ENCODE assay signal across 16 mouse cellular contexts in genomic region chr9:78013813-78014212, GRCm38 (mm10). TPM values are rescaled to one million over a fixed set of nuclear protein-coding genes. Genes with fewer than 3 reads are reported as not detected.
DNase-seq lines count a peak whose midpoint lies in the region; ATAC-seq and TF ChIP-seq lines count a peak whose summit lies in the region.
"Had no signal": no experiment of that assay in that cellular context is flagged by ENCODE, and none has a peak within 500 bp of the region (broad histone marks: within the 10 kb centered on the region; RNA-seq: fewer than 3 reads in every experiment).

No protein-coding gene starts in this region.

- POLR2A ChIA-PET in Patski (lab: Charles Lee) = no interaction called here

- no peaks in the 10 kb centered on the region; the same call in 1 of the 2 replicates for H3K4me1 ChIP-seq in kidney, adult 2 months (ENCODE audit: control insufficient read depth, insufficient read depth, low read length)
- peaks cover 13% of the 10 kb centered on the region for H3K4me1 ChIP-seq in kidney, embryonic 15.5 days
- 0 out of 2 replicates have a peak, but pooled peaks cover 2% of the 10 kb centered on the region for H3K4me1 ChIP-seq in midbrain, embryonic 11.5 days (ENCODE audit: control insufficient read depth, insufficient read depth, low read length)
- no peaks in the 10 kb centered on the region for H3K4me1 ChIP-seq in midbrain, embryonic 16.5 days (ENCODE audit: control insufficient read depth, insufficient read depth, low read length)
- no peaks in the 10 kb centered on the region for H3K4me1 ChIP-seq in stomach, postnatal 0 days (replicated peaks; ENCODE audit: control insufficient read depth, insufficient read depth)
- H3K4me1 ChIP-seq: forebrain, embryonic 13.5 days; limb, embryonic 15.5 days had no signal

- CTCF ChIA-PET in Patski (lab: Charles Lee) = interaction anchor here (1.9 to 4.8 kb wide), 2 partner anchors 8 to 232 kb away, joined by 5 to 17 read pairs; no protein-coding TSS in a partner anchor

- in situ Hi-C loops in Patski (cut with MboI; ENCODE audit: low pct_unique_long_range_greater_than_20kb) = loop anchor here (5.0 kb wide), 1 partner anchor 202 kb away; no protein-coding TSS in a partner anchor

- no peaks in the 10 kb centered on the region for H3K27me3 ChIP-seq in kidney, adult 2 months (replicated peaks; ENCODE audit: control insufficient read depth, insufficient read depth, low read length)
- peaks cover 3% of the 10 kb centered on the region; the same call in 1 of the 2 replicates for H3K27me3 ChIP-seq in kidney, embryonic 15.5 days
- H3K27me3 ChIP-seq in midbrain, embryonic 11.5 days (ENCODE audit: control insufficient read depth, insufficient read depth, low read length) = no peaks in the 10 kb centered on the region
- no peaks in the 10 kb centered on the region for H3K27me3 ChIP-seq in midbrain, embryonic 16.5 days (ENCODE audit: control insufficient read depth, insufficient read depth, low read depth, low read length)
- no peaks in the 10 kb centered on the region for H3K27me3 ChIP-seq in Patski
- H3K27me3 ChIP-seq in stomach, postnatal 0 days (ENCODE audit: control insufficient read depth, insufficient read depth, low read length) = no peaks in the 10 kb centered on the region
- H3K27me3 ChIP-seq: forebrain, embryonic 13.5 days; heart, embryonic 12.5 days; limb, embryonic 15.5 days had no signal

- no peak for TF ChIP-seq EP300 in stomach, postnatal 0 days (optimal IDR thresholded peaks at IDR 0.05)

- WGBS in kidney, adult 2 months = 44% methylated on average over 1 of the region's 1 CpGs
- 35% methylated on average over 1 of the region's 1 CpGs for WGBS in kidney, embryonic 15.5 days
- WGBS in midbrain, embryonic 11.5 days = 48% methylated on average over 1 of the region's 1 CpGs
- WGBS in midbrain, embryonic 16.5 days = 40% methylated on average over 1 of the region's 1 CpGs
- 23% methylated on average over 1 of the region's 1 CpGs for WGBS in stomach, postnatal 0 days

- no peak for ATAC-seq in kidney, embryonic 15.5 days (replicated peaks; ENCODE audit: low FRiP score)
- no peak for ATAC-seq in midbrain, embryonic 11.5 days (ENCODE audit: low FRiP score)
- ATAC-seq in midbrain, embryonic 16.5 days = no peak
- no peak for ATAC-seq in Patski
- ATAC-seq in stomach, postnatal 0 days (ENCODE audit: low FRiP score, low TSS enrichment) = no peak
- ATAC-seq: activated CD4-positive, CD25-positive, alpha-beta regulatory T cell, adult 4 months; forebrain, embryonic 13.5 days had no signal

- H3K36me3 ChIP-seq in kidney, adult 2 months (ENCODE audit: control insufficient read depth, insufficient read depth, low read length) = no peaks in the 10 kb centered on the region
- no peaks in the 10 kb centered on the region for H3K36me3 ChIP-seq in kidney, embryonic 15.5 days
- H3K36me3 ChIP-seq in midbrain, embryonic 11.5 days (ENCODE audit: control insufficient read depth, insufficient read depth, low read length) = no peaks in the 10 kb centered on the region
- H3K36me3 ChIP-seq in midbrain, embryonic 16.5 days (ENCODE audit: control insufficient read depth, insufficient read depth, low read length) = no peaks in the 10 kb centered on the region
- no peaks in the 10 kb centered on the region for H3K36me3 ChIP-seq in stomach, postnatal 0 days (ENCODE audit: control insufficient read depth, insufficient read depth, low read length)
- H3K36me3 ChIP-seq: heart, embryonic 12.5 days; hindbrain, embryonic 10.5 days; limb, embryonic 15.5 days had no signal

- H3K4me2 ChIP-seq in kidney, embryonic 15.5 days = no peak overlapping the region
- no peak overlapping the region for H3K4me2 ChIP-seq in midbrain, embryonic 11.5 days
- H3K4me2 ChIP-seq in midbrain, embryonic 16.5 days (ENCODE audit: low read length) = no peak overlapping the region
- no peak overlapping the region for H3K4me2 ChIP-seq in stomach, postnatal 0 days (replicated peaks; ENCODE audit: low read depth)
- H3K4me2 ChIP-seq: forebrain, embryonic 13.5 days; heart, embryonic 12.5 days; limb, embryonic 15.5 days had no signal

- no peak overlapping the region for H3K9ac ChIP-seq in kidney, embryonic 15.5 days
- H3K9ac ChIP-seq in midbrain, embryonic 11.5 days (ENCODE audit: low read length) = no peak overlapping the region
- H3K9ac ChIP-seq in midbrain, embryonic 16.5 days (ENCODE audit: low read depth, low read length) = no peak overlapping the region
- no peak overlapping the region for H3K9ac ChIP-seq in stomach, postnatal 0 days (ENCODE audit: low read length)
- H3K9ac ChIP-seq: forebrain, embryonic 13.5 days; limb, embryonic 15.5 days had no signal

- peak; percentile 24 for DNase-seq in kidney, adult 2 months
- DNase-seq in midbrain, embryonic 11.5 days (ENCODE audit: low spot score, missing footprints) = peak; percentile 26
- no peak for DNase-seq in Patski (ENCODE audit: low read depth, low spot score)
- no peak for DNase-seq in stomach, postnatal 0 days (ENCODE audit: low spot score)
- no peak for DNase-seq in urinary bladder, adult 2 months (ENCODE audit: low spot score)
- DNase-seq: adrenal gland, postnatal 36 days; kidney, adult 18-20 months; right cerebral cortex, postnatal 14 days; thymus, adult 18-20 months had no signal

- no peak overlapping the region for H3K4me3 ChIP-seq in kidney, adult 2 months (ENCODE audit: insufficient read depth, low read depth, low read length)
- no peak overlapping the region for H3K4me3 ChIP-seq in kidney, embryonic 15.5 days (replicated peaks)
- no peak overlapping the region for H3K4me3 ChIP-seq in midbrain, embryonic 11.5 days (ENCODE audit: low read depth, low read length)
- no peak overlapping the region for H3K4me3 ChIP-seq in midbrain, embryonic 16.5 days (ENCODE audit: low read depth, low read length)
- H3K4me3 ChIP-seq in stomach, postnatal 0 days (ENCODE audit: low read depth, low read length) = no peak overlapping the region
- H3K4me3 ChIP-seq: forebrain, embryonic 13.5 days; heart, embryonic 12.5 days; hindbrain, embryonic 10.5 days; limb, embryonic 15.5 days had no signal

- no peaks in the 10 kb centered on the region for H3K9me3 ChIP-seq in kidney, embryonic 15.5 days (replicated peaks)
- H3K9me3 ChIP-seq in midbrain, embryonic 11.5 days (ENCODE audit: control insufficient read depth, low read length) = no peaks in the 10 kb centered on the region
- H3K9me3 ChIP-seq in midbrain, embryonic 16.5 days (replicated peaks; ENCODE audit: control insufficient read depth, low read length, poor library complexity, severe bottlenecking) = no peaks in the 10 kb centered on the region
- no peaks in the 10 kb centered on the region for H3K9me3 ChIP-seq in stomach, postnatal 0 days (ENCODE audit: control insufficient read depth, low read length)
- H3K9me3 ChIP-seq: forebrain, embryonic 13.5 days; heart, embryonic 12.5 days; hindbrain, embryonic 10.5 days; limb, embryonic 15.5 days had no signal

- TF ChIP-seq CTCF in kidney, adult 2 months (conservative IDR thresholded peaks at IDR 0.05; ENCODE audit: insufficient read depth, insufficient read length, low read depth, low read length) = peak; percentile 60
- peak; percentile 52 for TF ChIP-seq CTCF in Patski (IDR thresholded peaks at IDR 0.05)
- TF ChIP-seq CTCF in stomach, postnatal 0 days (IDR thresholded peaks at IDR 0.05; ENCODE audit: low read depth) = peak; percentile 64

- TF ChIP-seq POLR2A in kidney, adult 2 months (IDR thresholded peaks at IDR 0.05; ENCODE audit: low read depth, low read length) = no peak

- H3K27ac ChIP-seq in kidney, adult 2 months (ENCODE audit: insufficient read depth, low read depth, low read length) = no peak overlapping the region
- H3K27ac ChIP-seq in kidney, embryonic 15.5 days = no peak overlapping the region
- no peak overlapping the region for H3K27ac ChIP-seq in midbrain, embryonic 11.5 days (ENCODE audit: low read depth, low read length)
- no peak overlapping the region for H3K27ac ChIP-seq in midbrain, embryonic 16.5 days (ENCODE audit: low read length)
- H3K27ac ChIP-seq in stomach, postnatal 0 days (replicated peaks) = no peak overlapping the region
- H3K27ac ChIP-seq: forebrain, embryonic 13.5 days; hindbrain, embryonic 10.5 days; limb, embryonic 15.5 days had no signal

RNA-seq across cellular contexts. Expression of gene Gcm1, which starts 37.9 kb away (rescaled TPM):
- polyA plus RNA-seq in kidney, adult 2 months (2012; rRNA removed) = 3.1 and 3.5 TPM in 2 replicates
- polyA plus RNA-seq in kidney, embryonic 15.5 days (2015; fragmentation: Nextera tagmentation; extraction: Ambion mirVana) = 0.55 and 1.2 TPM in 2 replicates
- 0.10 and 0.12 TPM in 2 replicates for polyA plus RNA-seq in midbrain, embryonic 11.5 days (2014; fragmentation: Nextera tagmentation; extraction: Ambion mirVana)
- not detected in 2 replicates for polyA plus RNA-seq in midbrain, embryonic 16.5 days (2015; fragmentation: Nextera tagmentation; extraction: Ambion mirVana)
- polyA plus RNA-seq in Patski (2021) = 0.17 TPM
- not detected in 2 replicates for polyA plus RNA-seq in stomach, postnatal 0 days (2015; fragmentation: Nextera tagmentation; extraction: Ambion mirVana)
- not detected in 2 replicates for polyA plus RNA-seq in urinary bladder, adult 2 months (2012; rRNA removed)
- polyA plus RNA-seq: forebrain, embryonic 13.5 days; heart, embryonic 12.5 days; limb, embryonic 15.5 days had no signal

Comparison
In these comparisons a context has a peak if more than half of its experiments do, and no peak if none do; other contexts are left out.
1. DNase-seq: peak in kidney, adult 2 months (single experiment) and midbrain, embryonic 11.5 days (single experiment); none in Patski (single experiment), stomach, postnatal 0 days (single experiment) and urinary bladder, adult 2 months (single experiment).
2. Peak in every context shown above with its lines, with median percentiles within 50 percentile points of each other: CTCF ChIP-seq.